Mouse (Mus musculus): ENCODE measurements at regions not wholly inside any gene's neighbourhood (a gene's known extent, or its start where the extent isn't known, plus 50 kb on each side); places are given as distances from the start of the nearest gene placed in this dataset.

GRCm38 (mm10) chr11:31721908-31722307, 50.2 kb upstream of the Bod1 start:
- no peaks in the 10 kb centered on the region for H3K36me3 ChIP-seq (ENCODE audit: control insufficient read depth, insufficient read depth, low read length, poor library complexity, severe bottlenecking)
- no peaks in the 10 kb centered on the region for H3K4me1 ChIP-seq (ENCODE audit: control insufficient read depth, insufficient read depth, low read length)
- H3K27ac ChIP-seq (ENCODE audit: insufficient read depth, low read length), result no peak overlapping the region
- H3K4me3 ChIP-seq (ENCODE audit: low read depth, low read length), result no peak overlapping the region
- TF ChIP-seq POLR2A (IDR thresholded peaks at IDR 0.05; ENCODE audit: insufficient read depth, low read length), result no peak
- no peak for TF ChIP-seq EP300 (IDR thresholded peaks at IDR 0.05; ENCODE audit: insufficient read depth, low read depth, low read length)
- TF ChIP-seq CTCF (IDR thresholded peaks at IDR 0.05; ENCODE audit: low read depth, low read length), result no peak
- H3K9me3 ChIP-seq (replicated peaks; ENCODE audit: control insufficient read depth, insufficient read depth, low read length, poor library complexity, severe bottlenecking), result no peaks in the 10 kb centered on the region
- no peak overlapping the region for H3K9ac ChIP-seq (ENCODE audit: low read depth, poor library complexity, severe bottlenecking)
- no peaks in the 10 kb centered on the region for H3K27me3 ChIP-seq (ENCODE audit: control insufficient read depth, insufficient read depth, low read length, poor library complexity, severe bottlenecking)

GRCm38 (mm10) chr11:31724506-31724905, 52.8 kb upstream of the Bod1 start:
- H3K9ac ChIP-seq (ENCODE audit: low read depth, poor library complexity, severe bottlenecking), result no peak overlapping the region
- peaks cover 2% of the 10 kb centered on the region for H3K4me1 ChIP-seq (ENCODE audit: control insufficient read depth, insufficient read depth, low read length)
- H3K27ac ChIP-seq (ENCODE audit: insufficient read depth, low read length), result no peak overlapping the region
- H3K4me3 ChIP-seq (ENCODE audit: low read depth, low read length), result no peak overlapping the region
- H3K27me3 ChIP-seq (ENCODE audit: control insufficient read depth, insufficient read depth, low read length, poor library complexity, severe bottlenecking), result no peaks in the 10 kb centered on the region
- TF ChIP-seq POLR2A (IDR thresholded peaks at IDR 0.05; ENCODE audit: insufficient read depth, low read length) (no peak), CTCF (IDR thresholded peaks at IDR 0.05; ENCODE audit: low read depth, low read length) (no peak), EP300 (IDR thresholded peaks at IDR 0.05; ENCODE audit: insufficient read depth, low read depth, low read length) (no peak)
- no peaks in the 10 kb centered on the region for H3K36me3 ChIP-seq (ENCODE audit: control insufficient read depth, insufficient read depth, low read length, poor library complexity, severe bottlenecking)
- no peaks in the 10 kb centered on the region for H3K9me3 ChIP-seq (replicated peaks; ENCODE audit: control insufficient read depth, insufficient read depth, low read length, poor library complexity, severe bottlenecking)

GRCm38 (mm10) chr11:31725936-31726647, 54.4 kb upstream of the Bod1 start:
- Histone ChIP-seq H3K9me3 (replicated peaks; ENCODE audit: control insufficient read depth, insufficient read depth, low read length, poor library complexity, severe bottlenecking) (no peaks in the 10 kb centered on the region), H3K27me3 (ENCODE audit: control insufficient read depth, insufficient read depth, low read length, poor library complexity, severe bottlenecking) (no peaks in the 10 kb centered on the region), H3K36me3 (ENCODE audit: control insufficient read depth, insufficient read depth, low read length, poor library complexity, severe bottlenecking) (no peaks in the 10 kb centered on the region), H3K4me3 (ENCODE audit: low read depth, low read length) (no peak overlapping the region), H3K4me1 (ENCODE audit: control insufficient read depth, insufficient read depth, low read length) (peaks cover 2% of the 10 kb centered on the region), H3K27ac (ENCODE audit: insufficient read depth, low read length) (no peak overlapping the region), H3K9ac (ENCODE audit: low read depth, poor library complexity, severe bottlenecking) (no peak overlapping the region)
- TF ChIP-seq POLR2A (IDR thresholded peaks at IDR 0.05; ENCODE audit: insufficient read depth, low read length) (no peak), EP300 (IDR thresholded peaks at IDR 0.05; ENCODE audit: insufficient read depth, low read depth, low read length) (no peak), CTCF (IDR thresholded peaks at IDR 0.05; ENCODE audit: low read depth, low read length) (no peak)

GRCm38 (mm10) chr11:31727289-31727688, 55.6 kb upstream of the Bod1 start:
- H3K9me3 ChIP-seq (replicated peaks; ENCODE audit: control insufficient read depth, insufficient read depth, low read length, poor library complexity, severe bottlenecking), result no peaks in the 10 kb centered on the region

GRCm38 (mm10) chr11:31729728-31730127, 58.0 kb upstream of the Bod1 start:
- peaks cover 5% of the 10 kb centered on the region for H3K4me1 ChIP-seq (ENCODE audit: control insufficient read depth, insufficient read depth, low read length)
- H3K4me3 ChIP-seq (ENCODE audit: low read depth, low read length), result no peak overlapping the region
- H3K27ac ChIP-seq (ENCODE audit: insufficient read depth, low read length), result no peak overlapping the region
- H3K36me3 ChIP-seq (ENCODE audit: control insufficient read depth, insufficient read depth, low read length, poor library complexity, severe bottlenecking), result no peaks in the 10 kb centered on the region
- H3K9ac ChIP-seq (ENCODE audit: low read depth, poor library complexity, severe bottlenecking), result no peak overlapping the region
- no peaks in the 10 kb centered on the region for H3K27me3 ChIP-seq (ENCODE audit: control insufficient read depth, insufficient read depth, low read length, poor library complexity, severe bottlenecking)
- no peaks in the 10 kb centered on the region for H3K9me3 ChIP-seq (replicated peaks; ENCODE audit: control insufficient read depth, insufficient read depth, low read length, poor library complexity, severe bottlenecking)
- no peak for TF ChIP-seq POLR2A (IDR thresholded peaks at IDR 0.05; ENCODE audit: insufficient read depth, low read length)
- no peak for TF ChIP-seq EP300 (IDR thresholded peaks at IDR 0.05; ENCODE audit: insufficient read depth, low read depth, low read length)
- no peak for TF ChIP-seq CTCF (IDR thresholded peaks at IDR 0.05; ENCODE audit: low read depth, low read length)

More at GRCm38 (mm10) chr11:31727289-31727688, 55.6 kb upstream of the Bod1 start:
- H3K36me3 ChIP-seq (ENCODE audit: control insufficient read depth, insufficient read depth, low read length, poor library complexity, severe bottlenecking), result no peaks in the 10 kb centered on the region
- no peak overlapping the region for H3K27ac ChIP-seq (ENCODE audit: insufficient read depth, low read length)
- TF ChIP-seq EP300 (IDR thresholded peaks at IDR 0.05; ENCODE audit: insufficient read depth, low read depth, low read length) (no peak), POLR2A (IDR thresholded peaks at IDR 0.05; ENCODE audit: insufficient read depth, low read length) (no peak), CTCF (IDR thresholded peaks at IDR 0.05; ENCODE audit: low read depth, low read length) (no peak)
- H3K27me3 ChIP-seq (ENCODE audit: control insufficient read depth, insufficient read depth, low read length, poor library complexity, severe bottlenecking), result no peaks in the 10 kb centered on the region
- H3K4me1 ChIP-seq (ENCODE audit: control insufficient read depth, insufficient read depth, low read length), result peaks cover 2% of the 10 kb centered on the region
- H3K9ac ChIP-seq (ENCODE audit: low read depth, poor library complexity, severe bottlenecking), result no peak overlapping the region
- H3K4me3 ChIP-seq (ENCODE audit: low read depth, low read length), result no peak overlapping the region

- peaks cover 5% of the 10 kb centered on the region for H3K4me1 ChIP-seq (ENCODE audit: control insufficient read depth, insufficient read depth, low read length)
- H3K27me3 ChIP-seq (ENCODE audit: control insufficient read depth, insufficient read depth, low read length, poor library complexity, severe bottlenecking), result no peaks in the 10 kb centered on the region
- no peak overlapping the region for H3K9ac ChIP-seq (ENCODE audit: low read depth, poor library complexity, severe bottlenecking)
- H3K27ac ChIP-seq (ENCODE audit: insufficient read depth, low read length), result no peak overlapping the region
- TF ChIP-seq CTCF (IDR thresholded peaks at IDR 0.05; ENCODE audit: low read depth, low read length) (no peak), EP300 (IDR thresholded peaks at IDR 0.05; ENCODE audit: insufficient read depth, low read depth, low read length) (no peak), POLR2A (IDR thresholded peaks at IDR 0.05; ENCODE audit: insufficient read depth, low read length) (no peak)
- H3K4me3 ChIP-seq (ENCODE audit: low read depth, low read length), result no peak overlapping the region
- no peaks in the 10 kb centered on the region for H3K9me3 ChIP-seq (replicated peaks; ENCODE audit: control insufficient read depth, insufficient read depth, low read length, poor library complexity, severe bottlenecking)
- no peaks in the 10 kb centered on the region for H3K36me3 ChIP-seq (ENCODE audit: control insufficient read depth, insufficient read depth, low read length, poor library complexity, severe bottlenecking)
These were observed 58.5 kb upstream of the Bod1 start for GRCm38 (mm10) chr11:31730181-31730580.

All from ES-Bruce4 (cell line).